Mouse (Mus musculus) layer of hippocampus, adult 9-10 months (tissue): ENCODE measurements around the gene Eps15l1.

Experiments
- DNase-seq: peaks from one replicate; pipeline ENCODE4 v3.0.0; 2022; ENCODE audit warnings: low spot score

Eps15l1 gene

GRCm38 (mm10) chr8:72319921-72320802, 101.1 kb downstream of the Eps15l1 start:
- no peak for DNase-seq

GRCm38 (mm10) chr8:72319397-72319796, 101.9 kb downstream of the Eps15l1 start:
- DNase-seq, result no peak

- peak; percentile 59 for DNase-seq
Observed at GRCm38 (mm10) chr8:72318801-72319322, 102.4 kb downstream of the Eps15l1 start, which contains the start of gene Klf2. Gene Klf2, plus strand, starts transcription at chr8:72319033.

- no peak for DNase-seq
Observed at GRCm38 (mm10) chr8:72317741-72318301, 103.4 kb downstream of the Eps15l1 start.

DNA sequence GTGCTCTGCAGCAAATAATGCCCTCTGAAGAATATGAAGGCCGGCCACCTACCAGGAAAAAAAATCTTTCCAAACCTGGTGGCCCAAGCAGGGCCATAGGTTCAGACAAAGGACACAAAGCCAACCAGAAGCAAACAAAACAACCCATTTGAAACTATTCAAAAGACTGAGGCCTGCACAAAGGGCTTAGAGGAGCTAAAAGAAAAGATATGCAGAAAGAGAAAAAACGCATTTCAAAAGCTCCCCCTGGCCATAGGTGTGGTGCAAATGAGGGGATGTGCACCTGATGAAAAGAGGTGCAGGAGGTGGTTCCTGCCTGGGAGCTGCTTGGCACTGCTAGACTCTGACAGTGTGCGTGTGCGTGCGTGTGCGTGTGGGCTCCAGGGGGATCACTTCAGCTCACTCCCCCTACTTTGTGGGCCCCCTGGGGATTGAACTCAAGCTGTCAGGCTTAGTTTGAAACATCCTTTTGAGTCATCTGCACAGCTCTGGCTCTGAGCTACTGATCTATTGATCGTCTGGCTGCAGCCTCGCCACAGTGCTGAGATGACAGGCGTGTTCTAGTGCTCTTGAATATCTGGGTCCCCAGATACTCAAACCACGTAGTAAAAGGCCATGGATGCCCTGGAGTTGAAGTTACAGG, 105.1 kb downstream of the Eps15l1 start:
- DNase-seq, result no peak

GRCm38 (mm10) chr8:72312926-72313518, 108.2 kb downstream of the Eps15l1 start:
- DNase-seq, result no peak

DNA sequence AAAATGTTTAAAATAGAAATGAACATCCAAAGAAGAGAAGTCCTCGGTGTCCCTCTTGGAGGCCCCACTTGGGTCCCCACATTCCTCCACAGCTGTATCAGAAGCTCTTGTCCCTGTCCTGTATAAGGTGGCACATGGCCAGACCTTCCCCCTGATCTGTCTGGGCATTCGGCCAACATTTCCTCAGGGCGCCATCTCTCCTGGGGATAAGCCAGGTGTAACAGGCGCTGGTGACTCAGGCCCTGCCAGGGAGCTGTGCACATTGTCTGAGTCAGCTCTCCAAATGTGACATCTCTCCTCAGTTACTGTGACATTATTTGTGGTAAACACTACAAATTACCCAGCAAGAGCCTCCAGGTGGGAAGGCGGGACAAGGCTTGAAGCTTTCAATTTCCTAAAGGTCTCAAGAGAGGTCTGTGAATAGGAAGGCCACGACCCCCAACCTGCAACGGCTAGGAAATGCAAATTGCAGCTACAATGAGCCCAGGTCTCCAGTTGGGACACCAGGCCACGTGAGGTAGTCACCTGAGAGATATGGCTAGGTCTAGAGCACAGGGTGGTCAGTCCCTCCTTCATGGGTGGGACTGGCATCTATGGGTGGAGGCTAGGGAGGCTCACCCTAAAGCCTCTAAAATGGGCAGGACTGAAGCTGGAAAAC, 110.3 kb downstream of the Eps15l1 start:
- DNase-seq, result peak; percentile 68

DNA sequence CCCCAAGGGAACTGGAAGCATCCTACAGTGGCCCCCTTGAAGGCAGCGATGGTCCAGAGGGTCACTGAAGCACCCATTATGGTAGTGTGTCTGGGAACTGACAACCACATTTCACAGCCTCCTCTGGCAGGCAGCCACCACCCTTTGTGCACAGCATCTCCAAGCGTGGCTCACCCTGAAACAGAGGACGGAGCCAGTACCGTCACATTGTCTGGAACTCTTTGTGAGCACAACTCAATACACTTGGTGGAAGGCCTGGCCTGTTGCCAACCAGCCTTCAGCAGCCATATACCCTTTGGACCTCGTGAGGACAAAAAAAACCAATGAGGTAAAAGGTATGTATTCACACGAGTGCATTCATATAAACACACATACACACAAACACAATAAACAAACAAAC, 113.0 kb downstream of the Eps15l1 start:
- no peak for DNase-seq

GRCm38 (mm10) chr8:72306913-72307312, 114.3 kb downstream of the Eps15l1 start:
- no peak for DNase-seq

DNA sequence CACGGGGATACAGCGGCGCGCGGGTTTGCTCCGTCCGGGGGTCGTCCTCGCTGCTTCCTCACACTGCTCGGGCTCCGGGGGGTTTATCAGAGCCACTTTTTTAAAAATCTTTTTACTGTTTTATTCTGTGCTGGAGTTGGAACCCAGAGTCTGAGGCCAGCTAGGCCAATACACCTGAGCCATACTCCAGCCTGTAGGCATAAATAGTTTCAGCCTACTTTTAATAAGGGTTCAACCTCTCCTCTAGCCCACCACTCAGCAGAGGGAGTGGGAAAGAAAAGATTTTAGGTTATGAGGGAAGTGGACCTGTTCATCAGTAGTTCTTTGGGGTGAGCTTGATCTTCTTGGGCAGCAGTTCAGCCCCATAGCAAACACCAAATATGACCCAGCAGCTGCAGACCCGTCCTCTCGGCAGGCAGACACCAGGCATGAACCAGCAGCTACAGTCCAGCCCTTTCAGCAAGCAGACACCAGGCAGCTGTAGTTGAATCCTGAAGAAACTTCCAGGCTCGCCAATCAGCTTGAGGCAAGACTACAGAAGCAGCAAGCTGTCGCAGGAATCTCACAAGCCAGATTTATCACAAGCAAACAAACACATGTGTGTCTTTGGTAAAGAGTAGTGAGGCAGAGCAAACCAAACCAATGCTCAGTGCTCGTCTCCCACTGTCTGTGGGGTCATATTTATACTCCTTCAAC, 115.9 kb downstream of the Eps15l1 start, which contains the start of gene Gm10282:
Gene Gm10282 (minus strand): TSS at position 51 of the 696 bp plus-strand sequence.
- DNase-seq, result no peak

DNA sequence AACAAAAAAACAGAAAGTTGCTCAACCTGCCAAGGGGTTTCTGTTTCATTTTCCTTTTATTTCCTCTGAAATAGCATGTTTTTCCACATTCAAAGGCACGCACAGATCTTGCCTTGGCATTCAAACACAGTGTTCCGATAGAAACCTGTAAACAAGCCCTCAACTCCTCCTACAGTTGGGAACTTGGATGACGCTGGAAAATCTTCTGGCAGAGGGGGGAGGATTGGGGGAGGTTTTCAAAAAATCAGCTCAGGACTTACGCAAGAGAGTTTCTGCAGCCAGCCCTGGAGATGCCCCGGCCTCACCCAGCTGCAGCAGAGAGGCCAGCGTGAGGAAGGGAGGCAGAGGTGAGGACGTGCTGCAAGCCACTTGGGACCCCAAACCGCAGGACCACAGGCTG, 117.6 kb downstream of the Eps15l1 start:
- DNase-seq, result no peak

DNA sequence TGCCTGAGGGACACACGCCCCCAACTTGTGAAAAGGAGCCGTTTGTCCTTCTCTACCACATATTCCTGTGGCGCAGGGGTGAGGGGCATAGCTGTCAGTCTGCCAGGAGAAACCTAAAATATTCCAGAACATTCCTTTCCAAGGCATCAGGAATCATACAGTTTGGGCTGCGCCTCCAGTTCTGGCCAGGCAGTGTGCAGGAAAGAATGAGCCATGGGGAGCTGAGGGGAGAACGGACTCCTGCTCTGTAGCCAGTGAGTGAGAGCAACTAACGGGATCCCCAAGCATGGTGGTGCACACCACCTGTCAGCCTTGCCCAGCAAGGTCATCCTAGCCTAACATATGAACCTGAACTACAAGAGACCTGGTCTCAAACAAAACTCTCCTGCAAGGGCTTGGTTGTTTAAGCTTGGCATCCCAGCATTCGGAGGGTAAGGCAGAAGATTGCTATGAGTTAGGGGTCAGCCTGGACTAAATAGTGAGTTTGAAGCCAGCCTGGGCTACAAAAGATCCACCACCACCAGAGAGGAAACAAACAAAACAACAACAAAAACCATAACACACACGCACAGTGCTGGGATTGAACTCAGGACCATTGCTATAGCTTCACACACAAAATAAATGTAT, 118.2 kb downstream of the Eps15l1 start:
- no peak for DNase-seq

DNA sequence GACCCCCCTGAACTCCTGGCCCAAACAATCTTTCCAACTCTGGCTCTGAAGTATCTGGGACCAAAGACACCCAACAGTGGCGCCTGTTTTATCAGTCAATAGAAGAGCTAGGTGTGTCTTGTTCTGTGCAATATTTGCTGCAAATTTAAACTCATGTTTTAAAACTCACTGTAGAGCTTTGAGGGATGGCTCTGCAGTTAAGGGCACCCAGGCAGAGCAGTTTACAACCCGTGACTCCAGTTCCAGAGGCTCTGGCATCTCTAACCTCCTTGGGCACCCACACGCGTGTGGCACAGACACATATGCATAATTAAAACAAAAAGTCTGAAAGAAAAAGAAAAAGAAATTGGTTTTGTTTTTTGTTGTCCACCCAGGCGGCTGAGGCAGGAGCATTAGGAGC, 119.8 kb downstream of the Eps15l1 start:
- DNase-seq, result no peak

- no peak for DNase-seq
Observed at GRCm38 (mm10) chr8:72300654-72301400, 120.4 kb downstream of the Eps15l1 start.

GRCm38 (mm10) chr8:72298928-72299327, 122.3 kb downstream of the Eps15l1 start:
- DNase-seq, result no peak

DNA sequence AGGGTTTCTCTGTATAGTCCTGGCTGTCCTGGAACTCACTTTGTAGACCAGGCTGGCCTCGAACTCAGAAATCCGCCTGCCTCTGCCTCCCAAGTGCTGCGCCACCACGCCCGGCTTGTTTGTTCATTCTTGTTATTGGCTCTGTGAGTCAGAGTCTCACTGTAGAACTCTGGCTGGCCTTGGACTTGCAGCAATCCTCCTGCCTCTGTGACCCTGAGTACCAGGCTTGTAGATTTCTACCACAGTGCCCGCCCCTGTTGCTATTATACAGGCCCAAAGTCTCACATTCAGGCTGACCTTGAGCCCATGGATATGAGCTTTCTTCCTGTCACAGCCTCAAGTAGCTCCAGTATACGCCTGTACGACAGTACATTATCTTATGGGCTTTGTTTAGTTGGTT, 124.7 kb downstream of the Eps15l1 start:
- no peak for DNase-seq

DNA sequence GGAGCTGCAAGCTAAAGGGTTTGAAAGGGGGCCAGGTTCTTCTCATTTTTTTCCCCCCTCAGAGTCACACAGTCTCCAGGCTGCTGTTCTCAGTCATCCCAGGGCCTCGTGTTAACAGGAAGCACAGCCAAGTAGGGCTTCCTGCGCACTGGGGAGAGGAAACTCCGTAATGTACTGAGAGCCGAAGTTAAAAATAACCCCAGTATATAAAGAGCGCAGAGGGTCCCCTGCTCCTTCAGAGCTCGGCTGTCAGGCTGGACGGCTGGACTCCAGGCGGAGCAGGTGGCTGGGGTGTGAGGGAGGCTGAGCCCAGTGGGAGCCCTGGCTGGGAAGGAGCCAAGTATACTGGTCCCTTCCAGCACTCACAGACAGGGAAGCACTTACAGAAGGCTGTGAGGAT, 125.6 kb downstream of the Eps15l1 start:
- peak; percentile 45 for DNase-seq

- DNase-seq, result no peak
Observed at GRCm38 (mm10) chr8:72295125-72295524, 126.1 kb downstream of the Eps15l1 start.

GRCm38 (mm10) chr8:72293309-72293708, 128.0 kb downstream of the Eps15l1 start:
- no peak for DNase-seq

- no peak for DNase-seq
Observed at GRCm38 (mm10) chr8:72291104-72291503, 130.2 kb downstream of the Eps15l1 start.
